Mouse (Mus musculus) bone marrow, adult 2 months (tissue): ENCODE results near the gene Fam178b.

Source experiments
- CTCF ChIP-seq: fragments of 200-500 bp; IDR thresholded peaks from 2 replicates; pipeline ENCODE4 v1.5.1; 2011; ENCODE audit warnings: low read length, control low read depth; ENCODE audit not compliant: control insufficient read depth, insufficient read depth
- POLR2A ChIP-seq: fragments of 200-500 bp; IDR thresholded peaks from 2 replicates; pipeline ENCODE4 v1.6.1; 2011; ENCODE audit warnings: low read depth, mild to moderate bottlenecking, control low read depth, low read length, borderline replicate concordance; ENCODE audit not compliant: control insufficient read depth

- no peak for TF ChIP-seq CTCF
- no peak for TF ChIP-seq POLR2A
Observed at GRCm38 (mm10) chr1:36555798-36556395, 127.1 kb downstream of the Fam178b start.
